Mouse (Mus musculus): ENCODE measurements around the gene Hjurp. TPM values are rescaled to one million over a fixed set of nuclear protein-coding genes. Genes with fewer than 3 reads are reported as not detected.

Hjurp gene
- polyA plus RNA-seq (2015; fragmentation: Nextera tagmentation; extraction: Ambion mirVana) = 82.7 and 102 TPM in 2 replicates

DNA sequence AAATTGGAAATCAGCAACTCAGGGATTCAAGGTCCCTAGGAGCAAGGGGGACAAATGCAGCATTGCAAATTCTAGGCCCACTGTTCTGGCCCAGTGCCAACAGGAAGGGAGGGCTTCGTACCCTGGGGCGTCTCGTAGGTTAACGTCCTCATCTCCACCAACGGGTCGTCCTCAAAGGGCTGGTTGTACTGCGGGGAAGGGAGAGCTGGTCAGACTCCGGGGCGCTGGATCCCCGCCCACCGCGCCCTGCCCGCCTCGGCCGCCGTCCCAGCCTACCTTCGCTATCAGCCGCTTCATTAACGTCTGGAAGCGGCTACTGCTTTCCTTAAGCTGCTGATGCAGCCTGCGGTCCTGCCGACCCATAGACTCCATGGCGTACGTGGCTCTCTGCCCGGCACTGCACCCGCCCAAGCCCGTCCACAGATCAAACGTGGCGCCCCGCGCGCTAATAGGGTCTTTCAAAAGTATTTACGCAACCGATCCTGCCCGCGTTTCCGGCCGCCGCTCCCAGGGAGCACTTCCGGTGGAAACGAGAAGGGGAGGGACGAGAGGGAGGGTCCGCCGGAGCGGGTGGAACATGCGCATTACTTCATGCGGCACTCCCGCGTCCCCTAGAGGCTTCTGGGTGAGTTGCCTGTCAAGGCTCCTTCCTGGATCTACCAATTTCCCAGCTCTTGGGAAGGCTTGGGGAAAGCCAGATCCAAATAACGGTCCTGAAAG lies at the start of gene Hjurp, which contains the start of gene Trpm8:
Hjurp (minus strand) TSS at position 536 of the 720 bp plus-strand sequence.
Trpm8 (plus strand) TSS at position 564 of the 720 bp plus-strand sequence.
- DNase-seq (ENCODE audit: low spot score) = peak; percentile 100

- no peak for DNase-seq (ENCODE audit: low spot score)
Measured at GRCm38 (mm10) chr1:88323101-88323500, 45.7 kb upstream of the Hjurp start.

DNA sequence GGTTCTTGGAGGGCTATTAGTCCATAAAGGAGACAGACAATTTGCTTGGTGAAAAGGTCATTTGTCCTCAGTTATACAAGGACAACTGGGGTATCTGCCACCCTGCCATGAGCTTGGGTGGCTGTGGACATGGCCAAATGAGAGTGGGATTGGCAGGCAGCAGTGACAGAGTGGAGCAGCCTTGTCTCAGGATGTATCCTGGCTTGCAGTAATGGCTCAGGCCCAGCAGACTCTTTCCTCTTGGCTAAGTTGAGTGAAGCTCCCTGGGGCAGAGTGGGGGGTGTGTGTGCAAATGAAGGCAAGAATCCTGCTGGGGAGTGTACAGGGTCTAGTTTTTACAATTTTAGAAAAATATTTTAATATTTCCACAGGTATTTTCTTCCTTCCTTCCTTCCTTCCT lies 44.7 kb upstream of the Hjurp start:
- DNase-seq (ENCODE audit: low spot score) = no peak

- DNase-seq (ENCODE audit: low spot score) = no peak
Measured at GRCm38 (mm10) chr1:88320821-88321395, 43.5 kb upstream of the Hjurp start.

DNA sequence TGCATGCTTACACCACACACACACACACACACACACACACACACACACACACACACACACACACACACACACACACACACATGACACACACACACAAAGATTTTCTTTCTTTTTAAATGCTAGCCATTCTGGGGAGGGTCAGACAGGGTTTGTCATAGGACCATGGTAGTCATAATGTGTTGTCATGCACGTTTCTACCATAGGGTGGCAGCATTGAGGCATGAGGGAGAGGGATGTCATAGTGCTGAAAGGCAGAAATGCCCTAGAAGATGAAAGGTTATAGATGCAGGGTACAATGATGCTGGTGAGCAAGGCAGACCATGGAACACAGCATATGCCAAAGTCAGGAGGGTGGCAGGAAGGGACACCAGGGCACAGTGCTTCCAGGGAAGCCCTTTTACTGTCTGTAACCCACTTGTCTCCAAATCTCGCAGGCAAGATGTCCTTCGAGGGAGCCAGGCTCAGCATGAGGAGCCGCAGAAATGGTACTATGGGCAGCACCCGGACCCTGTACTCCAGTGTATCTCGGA lies 41.2 kb upstream of the Hjurp start:
- peak; percentile 68 for DNase-seq (ENCODE audit: low spot score)

- no peak for DNase-seq (ENCODE audit: low spot score)
Measured at GRCm38 (mm10) chr1:88317279-88317678, 39.8 kb upstream of the Hjurp start.

- DNase-seq (ENCODE audit: low spot score) = no peak
Measured at GRCm38 (mm10) chr1:88310349-88310748, 32.9 kb upstream of the Hjurp start.

- DNase-seq (ENCODE audit: low spot score) = no peak
Measured at GRCm38 (mm10) chr1:88309905-88310304, 32.5 kb upstream of the Hjurp start.

DNA sequence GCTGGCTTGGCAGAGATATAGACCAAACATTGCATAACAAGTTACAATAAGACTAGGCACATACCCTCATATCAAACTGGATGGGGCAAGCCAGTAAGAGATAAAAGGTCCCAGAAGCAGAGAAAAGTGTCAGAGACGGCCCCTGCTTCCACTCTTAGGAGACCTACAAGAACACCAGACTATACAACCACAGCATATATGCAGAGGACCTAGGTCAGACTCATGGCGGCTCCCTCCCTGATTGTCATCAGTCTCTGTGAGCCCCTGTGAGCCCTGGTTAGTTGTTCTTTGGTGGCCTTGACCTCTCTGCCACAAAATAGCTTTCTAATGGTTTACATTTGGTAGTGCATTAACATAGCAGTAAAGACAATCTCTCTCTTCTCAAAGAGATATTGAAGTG lies 31.6 kb upstream of the Hjurp start:
- DNase-seq (ENCODE audit: low spot score) = no peak

GRCm38 (mm10) chr1:88307180-88307579 lies 29.7 kb upstream of the Hjurp start:
- peak; percentile 4 for DNase-seq (ENCODE audit: low spot score)

DNA sequence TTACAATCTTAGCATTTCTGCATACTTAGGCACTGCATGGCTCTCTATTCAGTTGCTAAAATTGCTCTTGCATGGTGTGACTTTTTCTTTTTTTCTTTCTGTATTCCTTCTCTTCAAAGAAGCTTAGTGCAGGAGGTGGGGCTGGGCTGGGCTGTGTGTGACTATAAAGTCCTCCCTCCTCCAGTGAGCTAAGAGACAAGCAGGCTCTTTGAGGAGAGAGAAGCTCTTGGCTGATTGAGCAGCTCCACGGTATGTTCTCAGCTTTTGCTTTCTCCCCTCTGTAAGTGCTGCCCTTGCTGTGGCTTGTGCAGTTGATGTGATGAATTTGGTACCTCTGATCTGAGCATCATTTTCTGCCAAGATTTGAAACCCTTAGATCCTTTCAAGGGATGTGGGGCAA lies 29.1 kb upstream of the Hjurp start:
- no peak for DNase-seq (ENCODE audit: low spot score)

- peak; percentile 10 for DNase-seq (ENCODE audit: low spot score)
Measured at GRCm38 (mm10) chr1:88305018-88305795, 27.8 kb upstream of the Hjurp start.

- no peak for DNase-seq (ENCODE audit: low spot score)
Measured at GRCm38 (mm10) chr1:88304261-88304985, 27.0 kb upstream of the Hjurp start.

- DNase-seq (ENCODE audit: low spot score) = no peak
Measured at GRCm38 (mm10) chr1:88303762-88304161, 26.3 kb upstream of the Hjurp start.

DNA sequence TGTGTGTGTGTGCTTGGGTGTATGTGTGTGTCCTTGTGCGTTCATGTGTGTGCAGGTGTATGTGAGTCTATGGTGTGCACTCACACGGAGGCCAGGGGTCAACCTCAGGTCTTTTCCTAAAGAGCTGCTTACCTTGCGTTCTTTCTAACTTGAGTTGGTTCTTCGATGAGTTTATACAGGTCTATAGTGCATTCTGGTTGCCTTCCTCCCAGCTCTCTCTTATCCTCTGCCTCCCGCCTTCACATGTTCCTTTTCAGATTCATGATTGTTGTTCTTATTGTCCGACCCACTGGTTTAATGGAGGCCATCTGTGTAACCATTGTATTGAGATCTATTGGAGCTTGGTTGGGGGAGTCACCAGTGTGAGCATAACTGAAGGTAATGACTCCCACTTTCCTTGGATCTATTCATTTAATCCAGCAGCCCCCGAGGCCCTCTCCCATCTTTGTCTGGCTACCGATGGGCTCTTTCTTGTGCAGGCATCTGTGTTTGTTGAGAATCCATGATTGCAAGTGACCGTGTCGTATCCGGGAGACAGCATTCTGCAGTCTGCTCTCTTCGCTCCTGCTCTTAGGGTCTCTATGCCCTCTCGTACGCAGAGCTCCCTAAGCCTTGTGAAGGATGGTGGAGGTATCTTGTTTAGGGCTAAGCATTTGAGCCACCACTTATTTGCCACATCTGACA lies 24.8 kb upstream of the Hjurp start:
- DNase-seq (ENCODE audit: low spot score) = peak; percentile 6

- DNase-seq (ENCODE audit: low spot score) = peak; percentile 23
Measured at GRCm38 (mm10) chr1:88301121-88302014, 23.9 kb upstream of the Hjurp start.

- peak; percentile 8 for DNase-seq (ENCODE audit: low spot score)
Measured at GRCm38 (mm10) chr1:88300301-88301050, 23.0 kb upstream of the Hjurp start.

- DNase-seq (ENCODE audit: low spot score) = peak; percentile 3
Measured at GRCm38 (mm10) chr1:88299529-88299945, 22.1 kb upstream of the Hjurp start.

Measured in thymus, postnatal 0 days (tissue).